Mouse (Mus musculus): ENCODE results near the gene Krt35. TPM values are rescaled to one million over a fixed set of nuclear protein-coding genes. Genes with fewer than 3 reads are reported as not detected.

Krt35 gene
- total RNA-seq, 2 experiments from 2014 or later, result not detected

GRCm38 (mm10) chr11:100067293-100068036, 28.6 kb downstream of the Krt35 start:
- DNase-seq (ENCODE audit: low spot score in 2 of 2), result no peak
- intact Hi-C loops (cut with DNase I), result no loop called here

- no peak for DNase-seq (ENCODE audit: low spot score in 2 of 2)
- intact Hi-C loops (cut with DNase I), result no loop called here
Observed at GRCm38 (mm10) chr11:100066236-100067010, 29.6 kb downstream of the Krt35 start.

GRCm38 (mm10) chr11:100058875-100059274, 37.2 kb downstream of the Krt35 start:
- intact Hi-C loops (cut with DNase I), result no loop called here
- peak in 1 of 2 experiments; percentile 18 for DNase-seq (ENCODE audit: low spot score in 2 of 2)

- no peak for DNase-seq (ENCODE audit: low spot score in 2 of 2)
- intact Hi-C loops (cut with DNase I), result no loop called here
Observed at GRCm38 (mm10) chr11:100055686-100056655, 40.1 kb downstream of the Krt35 start.

- intact Hi-C loops (cut with DNase I), result no loop called here
- DNase-seq (ENCODE audit: low spot score in 2 of 2), result no peak
Observed at GRCm38 (mm10) chr11:100050451-100050850, 45.6 kb downstream of the Krt35 start, which contains the start of gene Krt31. TSS of gene Krt31 (minus strand) at chr11:100050551.

GRCm38 (mm10) chr11:100047193-100047592, 48.8 kb downstream of the Krt35 start:
- no peak for DNase-seq (ENCODE audit: low spot score in 2 of 2)
- intact Hi-C loops (cut with DNase I), result no loop called here

GRCm38 (mm10) chr11:100046303-100046866, 49.7 kb downstream of the Krt35 start:
- intact Hi-C loops (cut with DNase I), result no loop called here
- peak; percentile 7 to 8 for DNase-seq (ENCODE audit: low spot score in 2 of 2)

Other genes starting within 250 kb of the Krt35 start
- not detected for gene Krtap4-16, start 244.6 kb downstream of the Krt35 start, total RNA-seq (2021)
- not detected for gene Gm11568, start 238.3 kb downstream of the Krt35 start, total RNA-seq (2021)
- not detected for gene Gm11559, start 231.8 kb downstream of the Krt35 start, total RNA-seq (2021)
- not detected for gene Krtap9-1, start 222.9 kb downstream of the Krt35 start, total RNA-seq (2021)
- gene Gm11567, start 217.1 kb downstream of the Krt35 start, total RNA-seq (2021), result not detected
- not detected for gene Krtap31-1, start 188.3 kb downstream of the Krt35 start, total RNA-seq (2021)
- gene Gm11565, start 181.5 kb downstream of the Krt35 start, total RNA-seq (2021), result not detected
- not detected for gene Krtap31-2, start 159.9 kb downstream of the Krt35 start, total RNA-seq (2021)
- gene Krtap9-5, start 147.8 kb downstream of the Krt35 start, total RNA-seq (2021), result not detected
- not detected for gene Krtap29-1, start 117.2 kb downstream of the Krt35 start, total RNA-seq (2021)
- not detected for gene Krtap16-1, start 109.6 kb downstream of the Krt35 start, total RNA-seq (2021)
- not detected for gene Krtap17-1, start 102.2 kb downstream of the Krt35 start, total RNA-seq (2021)
- gene Krt33a, start 80.0 kb downstream of the Krt35 start, total RNA-seq (2021), result not detected
- gene Krt33b, start 66.4 kb downstream of the Krt35 start, total RNA-seq (2021), result not detected
- gene Krt34, start 54.7 kb downstream of the Krt35 start, total RNA-seq (2021), result not detected
- gene Krt31, start 45.7 kb downstream of the Krt35 start, total RNA-seq (2021), result not detected
- not detected for gene Krt32, start 8.0 kb downstream of the Krt35 start, total RNA-seq (2021)
- not detected for gene Krt36, start 9.4 kb upstream of the Krt35 start, total RNA-seq (2021)
- not detected for gene Krt13, start 25.3 kb upstream of the Krt35 start, total RNA-seq (2021)
- gene Krt15, start 39.7 kb upstream of the Krt35 start, total RNA-seq (2021), result not detected
- under 1 TPM in 1 of 2 experiments, not detected in 1; 0.63 TPM for gene Krt19, start 52.4 kb upstream of the Krt35 start, total RNA-seq (2021)
- gene Krt9, start 97.0 kb upstream of the Krt35 start, total RNA-seq (2021), result 1 to 10 TPM; 2.6 to 2.7 TPM
- gene Krt14, start 111.3 kb upstream of the Krt35 start, total RNA-seq (2021), result not detected
- gene Krt16, start 152.7 kb upstream of the Krt35 start, total RNA-seq (2021), result not detected
- gene Krt17, start 164.8 kb upstream of the Krt35 start, total RNA-seq (2021), result not detected
- gene Krt42, start 173.6 kb upstream of the Krt35 start, total RNA-seq (2021), result not detected
- 100 to 1,000 TPM; 803 to 821 TPM for gene Eif1, start 223.6 kb upstream of the Krt35 start, total RNA-seq (2021)
- gene Gast, start 238.2 kb upstream of the Krt35 start, total RNA-seq (2021), result not detected

Measured in left cerebral cortex, postnatal 14 days (tissue).